Mouse (Mus musculus) erythroid progenitor cell, adult 5-6 weeks (primary cell): Measurements from ENCODE around the gene Adm2. TPM values are rescaled to one million over a fixed set of nuclear protein-coding genes. Genes with fewer than 3 reads are reported as not detected.
A peak's percentile ranks its signal among the peaks of the same experiment; 100 is the strongest.

Experiments
- ATAC-seq: replicated peaks from 2 replicates; pipeline ENCODE4 v1.8.0; 2016; ENCODE audit warnings: moderate number of reproducible peaks, mild to moderate bottlenecking, moderate TSS enrichment, inconsistent platforms; ENCODE audit not compliant: poor library complexity, low FRiP score, severe bottlenecking
- total RNA-seq, 2 experiments: library from RNA; stranded (forward) in 1 of 2; stranded (reverse) in 1 of 2; fragments of 150-400 nt in 1 of 2; fragments of 186-747, 209-891 nt in 1 of 2; gene quantifications; 2 replicates each; pipeline versions ENCODE4 v1.2.3 to v1.2.4; 2015 to 2017; ENCODE audit warnings: low replicate concordance in 2 of 2

Adm2 gene
- total RNA-seq, 2 experiments from 2014 or later: not detected

DNA sequence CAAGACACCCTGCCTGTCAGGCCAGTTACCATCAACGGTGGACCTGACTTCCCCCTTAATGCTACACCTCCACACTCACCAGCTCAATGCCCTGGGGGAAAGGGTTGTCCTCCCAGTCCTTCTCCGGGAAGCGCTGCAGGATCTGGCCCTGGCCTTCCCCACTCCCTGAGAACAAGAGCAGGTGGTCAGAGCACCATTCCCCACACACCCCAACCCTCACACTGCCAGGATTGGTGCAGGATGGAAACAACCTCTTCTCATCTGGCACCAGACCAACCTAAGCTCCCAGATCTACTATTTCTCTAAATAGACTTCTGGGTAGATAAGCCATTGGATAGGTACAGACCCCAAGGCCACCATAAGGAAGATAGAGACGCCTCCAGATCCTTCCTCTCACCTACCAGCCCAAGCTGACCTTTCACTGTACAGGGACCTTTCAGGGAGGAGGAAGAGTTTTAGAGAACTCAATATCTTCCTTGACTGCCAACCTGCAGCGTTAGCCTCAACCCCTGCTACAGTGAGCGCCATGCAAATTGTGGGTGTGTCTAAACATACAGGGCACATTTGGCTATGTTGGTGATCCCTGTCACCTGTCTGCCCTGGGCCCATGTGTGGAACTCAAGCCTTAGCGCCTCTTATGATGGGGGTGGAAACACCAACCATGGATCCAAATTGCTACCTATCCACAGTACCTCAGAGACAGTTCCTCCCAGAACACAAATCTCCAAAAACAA is 13.9 kb upstream of the Adm2 start:
- ATAC-seq: no peak

DNA sequence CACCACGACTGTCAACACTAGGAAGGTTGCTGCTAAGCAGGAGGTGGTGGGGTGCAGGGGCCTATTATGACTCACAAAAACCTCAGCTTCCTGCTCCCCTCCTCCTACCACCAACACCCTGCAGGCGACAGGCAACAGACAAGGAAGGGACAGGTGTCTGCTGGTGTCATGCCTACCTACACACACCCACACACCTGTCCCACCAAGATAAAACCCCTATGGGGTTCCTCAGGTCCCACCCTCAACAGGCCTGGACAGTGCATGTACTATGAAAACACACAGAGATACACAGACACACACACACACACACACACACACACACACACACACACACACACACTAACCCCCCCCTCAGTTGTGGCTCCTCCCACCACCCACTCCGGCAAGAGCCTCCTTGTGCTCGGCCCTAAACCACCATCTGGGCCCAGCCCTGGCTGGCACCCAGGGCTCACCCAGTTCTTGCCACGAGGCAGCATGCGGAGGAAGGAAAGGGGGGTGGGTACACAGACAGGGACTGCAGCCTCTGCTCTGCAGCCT is 12.5 kb upstream of the Adm2 start:
- ATAC-seq: no peak

DNA sequence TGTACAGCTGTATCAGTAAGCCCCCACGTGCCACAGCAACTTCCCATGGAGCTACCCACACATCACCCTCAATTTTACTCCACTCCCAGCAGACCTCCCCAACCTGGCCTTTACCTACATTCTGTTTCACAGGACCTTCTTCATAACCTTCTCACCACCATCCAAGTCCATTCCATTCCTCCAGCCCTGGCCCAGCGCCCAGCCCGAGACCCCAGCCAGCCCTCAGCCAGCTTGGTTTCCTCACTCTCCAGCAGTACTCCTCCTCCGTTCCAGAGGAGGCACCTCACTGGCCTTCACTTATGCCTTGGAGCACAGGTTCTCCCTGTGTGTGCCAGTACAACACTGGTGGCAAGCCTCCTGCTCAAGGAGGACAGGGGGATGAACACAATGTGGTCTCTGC is 9.2 kb upstream of the Adm2 start:
- no peak for ATAC-seq

DNA sequence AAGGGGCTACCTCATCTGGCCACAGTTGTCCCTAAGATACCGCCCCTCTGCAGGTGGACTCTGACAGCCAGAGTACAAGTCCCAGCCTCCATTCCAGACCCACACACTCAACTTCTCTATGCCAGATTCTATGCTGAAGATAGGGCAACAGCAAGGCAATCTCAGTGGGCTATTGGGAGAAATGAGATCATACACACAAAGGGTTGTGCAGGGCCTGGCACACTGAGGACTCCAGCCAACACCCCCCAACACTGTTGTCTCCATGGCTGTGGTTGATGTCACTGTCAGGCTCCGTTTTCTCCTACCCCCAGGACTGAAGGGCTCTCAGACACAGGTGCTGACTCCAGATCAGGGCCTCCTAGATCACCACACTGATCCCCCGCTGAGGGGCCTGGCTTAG is 8.4 kb upstream of the Adm2 start:
- ATAC-seq: no peak

DNA sequence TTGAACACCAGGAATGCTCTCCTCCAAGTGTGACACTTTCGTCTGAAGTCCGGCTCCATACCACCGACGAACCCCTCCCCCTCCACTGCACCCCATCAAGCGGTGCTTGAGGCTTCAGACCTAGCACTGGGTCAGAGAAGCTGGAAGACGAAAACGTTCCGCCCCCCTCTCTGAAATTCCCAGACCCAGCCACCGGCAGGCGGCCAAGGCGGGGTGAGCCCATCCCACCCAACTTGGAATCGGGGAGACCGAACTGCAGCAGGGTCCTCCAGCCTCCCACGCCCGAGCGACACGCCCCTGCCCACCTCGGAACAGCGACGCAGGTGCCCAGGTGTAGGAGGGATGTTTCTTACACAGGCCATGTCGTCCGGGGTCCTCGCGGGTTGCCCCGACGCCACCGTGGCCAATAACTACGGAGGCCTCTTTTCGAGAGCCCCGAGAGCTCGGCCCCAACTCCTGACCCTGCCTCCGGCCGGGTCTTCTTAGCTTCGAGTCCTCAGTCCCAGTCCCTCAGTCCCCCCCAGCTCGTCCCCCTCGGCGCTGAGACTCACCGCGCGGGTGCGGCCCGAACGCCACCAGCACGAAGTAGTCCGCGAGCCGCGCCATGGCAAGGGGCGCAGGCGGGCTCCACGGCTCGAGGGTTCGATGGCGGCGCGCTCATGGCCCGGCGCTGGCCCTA is 7.9 kb upstream of the Adm2 start:
- peak; percentile 4; the same call in 1 of the 2 replicates for ATAC-seq

DNA sequence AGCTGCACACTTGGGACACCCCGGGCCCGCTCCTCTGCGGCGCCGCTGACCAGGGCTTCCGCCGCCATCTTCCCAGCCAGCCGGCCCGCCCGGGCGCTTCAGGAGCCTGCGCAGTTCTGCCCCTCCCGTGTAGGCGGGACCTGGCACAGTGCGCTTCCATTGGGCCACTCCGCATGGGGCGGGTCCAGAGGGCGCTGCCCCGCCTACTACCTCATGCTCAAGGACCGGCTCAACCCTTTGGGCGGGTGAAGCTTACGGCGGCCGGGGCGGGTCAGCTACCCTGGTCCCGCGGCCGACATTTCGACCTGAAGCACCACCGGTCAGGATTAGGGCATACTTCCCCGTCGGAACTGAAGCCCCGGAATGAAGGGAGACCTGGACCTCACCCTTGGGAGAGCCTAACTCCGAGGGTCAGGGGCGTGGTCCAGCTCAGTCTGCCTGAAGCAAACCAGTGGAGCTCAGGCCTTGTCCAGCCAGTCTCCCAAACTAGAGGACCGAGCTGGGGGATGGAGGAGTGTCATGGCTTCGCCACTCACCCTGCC is 7.3 kb upstream of the Adm2 start, which contains the start of gene Sbf1:
Sbf1 (minus strand) TSS at position 122 of the 542 bp plus-strand sequence.
- ATAC-seq: peak; percentile 96

DNA sequence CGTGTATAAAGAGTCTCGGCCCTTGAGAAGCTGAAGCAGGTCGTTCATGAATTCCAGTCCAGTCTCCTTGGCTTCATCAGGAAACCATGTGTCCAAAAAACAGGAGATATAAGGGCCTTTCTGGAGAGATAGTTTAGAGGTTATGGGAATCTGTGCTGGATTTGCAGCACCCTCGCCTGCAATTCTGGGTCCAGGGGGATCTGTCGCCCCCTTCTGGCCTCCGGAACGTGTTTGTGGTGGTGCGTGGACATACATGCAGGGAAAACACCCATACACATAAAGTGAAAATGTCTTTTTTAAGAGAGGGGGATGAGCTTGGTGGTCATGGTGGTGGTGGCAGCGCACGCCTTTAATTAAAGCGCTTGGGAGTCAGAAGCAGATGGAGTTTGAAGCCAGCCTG is 6.4 kb upstream of the Adm2 start:
- no peak for ATAC-seq

DNA sequence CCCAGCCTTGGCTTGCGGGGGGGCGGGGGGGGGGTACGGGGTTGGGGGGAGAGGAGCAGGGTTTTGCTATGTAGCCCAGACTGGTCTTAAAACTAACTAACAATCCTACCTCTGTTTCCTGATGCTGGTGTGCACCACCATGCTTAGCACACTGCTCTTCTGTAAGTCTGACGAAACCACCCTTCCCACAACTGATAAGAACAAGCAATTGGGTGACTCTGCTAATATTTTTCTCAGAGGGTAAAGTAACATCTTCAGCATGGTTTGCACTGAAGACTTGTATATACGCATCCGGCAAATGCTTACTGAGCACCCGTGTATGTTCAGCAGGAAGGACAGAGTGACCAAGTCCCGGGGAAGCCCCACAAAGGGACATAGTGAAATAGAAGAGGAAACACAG is 1.3 kb upstream of the Adm2 start:
- no peak for ATAC-seq

DNA sequence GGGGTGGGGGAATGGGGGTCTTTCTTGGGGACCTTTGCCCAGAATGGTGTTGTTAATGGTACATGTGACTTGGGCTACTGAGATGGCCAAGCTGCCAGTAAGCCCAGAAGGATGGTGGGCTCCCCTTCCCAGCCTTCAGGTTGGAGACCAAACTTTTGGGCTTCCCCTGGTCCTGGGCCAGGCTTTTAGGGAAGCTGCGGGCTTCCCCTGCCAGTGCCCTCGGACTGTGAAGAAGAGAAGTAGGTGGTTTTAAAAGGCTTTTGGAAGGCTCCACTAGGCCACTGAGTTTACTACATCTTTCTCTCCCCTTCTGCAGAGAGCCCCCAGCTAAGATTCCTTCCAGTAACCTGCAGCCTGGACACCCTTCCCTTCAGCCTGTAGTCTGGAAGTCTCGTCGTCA is 1.1 kb downstream of the Adm2 start:
- ATAC-seq: no peak

DNA sequence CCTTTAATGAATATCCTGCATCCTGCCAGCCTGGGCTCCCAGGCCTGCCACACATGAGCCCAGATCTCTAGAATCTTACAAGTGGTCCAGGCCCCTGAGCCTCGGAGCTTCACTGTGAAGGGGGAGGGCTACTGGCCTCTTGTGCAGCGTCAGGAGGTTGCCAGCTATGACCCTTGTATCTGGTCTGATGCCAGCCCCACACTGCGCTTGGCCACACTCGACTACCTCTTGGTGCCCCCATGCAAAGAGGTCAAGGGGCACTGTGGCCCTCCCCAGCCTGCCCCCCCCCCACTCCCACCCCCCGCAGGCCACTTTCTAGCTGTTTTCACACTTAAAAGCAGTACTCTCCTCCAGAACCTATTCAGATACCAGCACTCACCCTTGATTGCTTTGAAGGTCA is 3.9 kb downstream of the Adm2 start:
- ATAC-seq: no peak

DNA sequence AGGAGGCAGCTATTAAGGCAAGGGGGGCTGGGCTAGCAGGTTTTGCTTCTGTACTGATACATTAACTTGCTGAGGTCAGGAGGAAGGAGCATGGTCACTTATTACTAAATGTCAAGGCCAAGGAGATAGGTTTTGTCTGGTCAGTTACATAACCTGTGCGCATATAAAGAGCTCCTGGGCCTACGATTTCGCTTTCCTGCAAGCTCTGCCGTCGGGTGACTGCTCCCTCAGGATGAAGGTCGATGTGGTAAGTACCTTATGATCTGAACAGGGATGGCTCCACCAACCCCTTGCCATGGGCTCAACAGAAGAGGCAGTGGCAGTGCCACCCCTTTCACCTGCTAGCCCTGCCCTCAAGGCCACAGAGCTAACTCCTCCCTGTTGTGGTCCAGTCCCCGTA is 11.8 kb downstream of the Adm2 start, which contains the start of gene Miox:
Miox (plus strand) TSS at position 128 of the 400 bp plus-strand sequence.
- no peak for ATAC-seq

DNA sequence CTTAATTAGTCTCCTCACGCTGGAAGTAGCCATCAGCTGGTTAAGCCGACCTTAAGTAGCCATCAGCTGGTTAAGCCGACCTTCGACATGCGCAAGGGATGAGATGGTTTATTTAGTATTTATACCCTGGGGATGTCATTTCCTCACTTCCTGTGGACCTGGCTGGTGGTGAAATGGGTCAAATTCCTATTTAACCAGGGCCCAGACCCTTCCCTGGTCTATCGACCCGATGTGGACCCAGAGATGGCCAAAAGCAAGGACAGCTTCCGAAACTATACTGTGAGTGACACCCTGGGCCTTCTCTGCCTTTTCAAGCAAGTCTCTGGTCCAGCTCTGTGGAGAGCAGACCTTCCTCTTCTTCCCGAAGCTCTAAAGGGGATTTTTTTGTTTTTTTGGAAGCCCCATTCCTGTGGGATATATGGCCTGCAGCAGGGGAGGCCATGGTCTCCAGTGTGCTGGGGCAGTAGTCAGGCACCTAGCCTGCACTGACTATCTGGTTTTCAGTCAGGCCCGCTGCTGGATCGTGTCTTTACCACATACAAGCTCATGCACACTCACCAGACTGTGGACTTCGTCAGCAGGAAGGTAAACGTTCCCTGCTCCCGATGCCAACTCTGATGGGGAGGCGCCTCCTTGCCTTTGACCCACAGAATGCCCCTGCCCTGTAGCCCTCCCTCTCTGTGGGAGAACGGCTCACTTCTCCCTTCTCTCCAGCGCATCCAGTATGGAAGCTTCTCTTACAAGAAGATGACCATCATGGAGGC is 12.4 kb downstream of the Adm2 start:
- ATAC-seq: no peak

DNA sequence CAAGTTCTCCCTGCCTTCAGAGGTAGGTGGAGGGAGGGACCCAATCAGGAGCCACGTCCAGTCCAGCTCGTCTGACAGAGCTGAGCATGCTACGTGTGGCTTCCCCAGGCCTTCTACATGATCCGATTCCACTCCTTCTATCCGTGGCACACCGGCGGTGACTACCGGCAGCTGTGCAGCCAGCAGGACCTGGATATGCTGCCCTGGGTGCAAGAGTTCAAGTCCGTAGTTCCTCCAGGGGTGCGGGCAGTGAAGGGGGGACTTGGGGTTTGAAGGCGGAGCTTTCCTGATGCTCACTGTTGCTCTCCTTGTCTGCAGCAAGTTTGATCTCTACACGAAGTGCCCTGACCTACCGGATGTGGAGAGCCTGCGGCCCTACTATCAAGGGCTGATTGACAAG is 13.9 kb downstream of the Adm2 start:
- no peak for ATAC-seq

DNA sequence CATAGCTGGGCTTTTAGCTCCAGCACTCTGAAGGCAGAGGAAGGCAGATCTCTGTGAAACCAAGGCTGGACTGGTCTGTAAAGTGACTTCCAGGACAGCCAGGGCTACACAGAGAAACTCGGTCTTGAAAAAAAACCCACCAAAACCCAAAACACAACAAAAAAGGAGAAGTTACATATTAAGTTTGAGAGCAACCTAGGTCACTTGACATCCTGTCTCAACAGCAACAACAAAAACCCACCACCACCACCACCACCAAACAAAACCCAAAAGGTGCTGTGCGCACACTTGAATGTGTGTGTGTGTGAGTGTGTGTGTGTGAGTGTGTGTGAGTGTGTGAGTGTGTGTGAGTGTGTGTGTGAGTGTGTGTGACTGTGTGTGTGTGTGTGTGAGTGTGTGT is 17.2 kb downstream of the Adm2 start:
- no peak for ATAC-seq

DNA sequence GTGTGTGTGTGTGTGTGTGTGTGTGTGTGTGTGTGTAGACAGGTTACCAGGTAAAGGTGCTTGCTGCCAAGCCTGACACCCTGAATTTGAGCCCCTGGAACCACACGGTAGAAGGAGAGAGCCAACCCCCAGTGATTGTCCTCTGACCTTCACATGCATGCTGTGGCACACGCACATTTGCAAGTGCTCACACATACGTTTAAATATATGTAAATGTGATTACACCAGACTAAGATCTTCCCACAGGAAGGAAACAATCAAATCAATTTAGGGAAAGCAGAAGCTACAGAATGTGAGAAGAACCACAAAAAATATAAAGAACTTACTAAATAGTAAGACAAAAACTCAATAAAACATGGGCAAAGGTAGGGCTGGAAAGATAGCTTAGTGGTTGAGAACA is 17.6 kb downstream of the Adm2 start:
- no peak for ATAC-seq

DNA sequence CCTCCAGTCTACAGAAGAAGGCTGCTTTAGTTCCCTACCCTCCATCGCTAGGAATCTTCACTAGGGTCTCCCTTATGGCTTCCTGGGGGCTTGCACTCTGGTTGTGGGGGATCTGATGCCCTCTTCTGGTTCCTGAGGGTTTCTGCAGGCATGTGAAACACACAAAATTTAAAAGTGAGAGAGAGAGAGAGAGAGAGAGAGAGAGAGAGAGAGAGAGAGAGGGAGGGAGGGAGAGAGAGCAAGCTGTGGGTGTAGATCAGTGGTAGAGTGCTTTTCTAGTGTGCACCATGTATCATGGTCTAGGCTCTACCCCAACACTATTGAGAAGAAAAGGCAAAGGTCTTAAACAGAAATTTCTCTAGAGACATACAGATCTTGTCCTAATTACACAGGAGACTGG is 19.2 kb downstream of the Adm2 start:
- ATAC-seq: no peak

DNA sequence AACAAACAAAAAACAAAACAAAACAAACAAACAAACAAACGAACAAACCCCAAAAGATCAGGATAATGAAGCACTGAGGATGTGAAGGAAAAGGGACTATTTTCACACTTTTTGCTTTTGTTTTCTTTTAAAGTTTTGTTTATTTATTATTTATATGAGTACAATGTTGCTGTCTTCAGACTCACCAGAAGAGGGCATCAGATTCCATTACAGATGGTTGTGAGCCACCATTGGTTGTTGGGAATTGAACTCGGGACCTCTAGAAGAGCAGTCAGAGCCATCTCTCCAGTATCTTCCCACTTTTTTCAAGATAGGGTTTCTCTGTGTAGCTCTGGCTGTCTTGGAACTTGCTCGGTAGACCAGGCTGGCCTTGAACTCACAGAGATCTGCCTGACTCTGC is 20.8 kb downstream of the Adm2 start:
- no peak for ATAC-seq

DNA sequence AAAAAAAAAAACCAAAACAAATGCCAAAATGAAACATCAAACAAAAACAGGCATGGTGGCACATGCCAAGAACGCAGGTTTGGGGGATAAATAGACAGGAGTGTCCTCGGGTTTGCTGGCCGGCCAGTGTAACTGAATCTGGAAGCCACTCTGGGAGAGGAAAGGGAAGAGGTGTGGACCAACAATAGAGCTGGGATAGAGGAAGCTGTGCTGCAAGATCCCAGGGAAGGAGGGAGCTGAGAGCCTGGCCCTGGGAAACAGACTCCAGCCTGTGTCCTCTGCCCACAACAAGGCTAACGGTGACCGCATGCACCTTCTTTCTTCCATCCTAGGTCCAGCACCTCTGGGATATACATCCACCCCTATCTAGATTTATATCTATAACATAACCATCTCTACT is 27.9 kb downstream of the Adm2 start:
- ATAC-seq: no peak

DNA sequence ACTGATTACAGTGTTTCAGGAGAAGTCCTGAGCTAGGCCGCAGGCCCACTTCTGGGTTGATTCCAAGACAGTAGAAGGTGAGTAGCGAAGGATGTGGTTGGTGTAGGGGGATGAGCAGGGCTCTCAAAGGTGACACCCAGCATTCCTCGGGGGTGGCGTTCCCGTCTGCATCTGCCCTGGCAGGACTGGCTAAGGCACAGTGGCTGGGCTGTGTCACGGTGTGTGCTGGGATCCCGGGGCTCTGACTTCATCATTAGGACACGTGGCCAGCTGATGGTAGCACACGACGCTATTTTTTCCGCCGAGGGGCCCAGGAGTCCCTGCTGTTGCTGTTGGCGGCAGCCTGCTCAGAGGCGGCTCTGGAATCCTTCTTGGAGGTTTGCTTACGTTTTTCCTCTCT is 28.8 kb downstream of the Adm2 start:
- no peak for ATAC-seq

DNA sequence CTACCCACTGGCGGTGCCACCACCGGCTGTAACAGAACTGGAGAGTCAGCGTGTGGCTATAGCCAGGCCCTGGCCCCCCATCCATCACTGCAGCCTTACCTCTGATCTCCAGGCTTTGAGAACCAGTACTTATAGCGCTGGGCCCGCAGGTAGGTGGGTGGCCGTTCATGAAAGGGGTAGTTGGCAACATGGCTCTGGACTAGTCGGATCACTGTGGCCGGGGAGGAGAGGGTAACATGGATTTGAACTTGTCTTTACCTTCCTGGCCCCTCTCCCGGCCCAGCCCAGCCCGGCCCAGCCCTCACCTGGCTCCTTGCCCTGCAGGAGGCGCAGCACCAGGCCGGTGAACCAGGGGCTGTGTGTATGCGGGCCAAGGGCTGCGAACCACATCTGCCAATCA is 29.5 kb downstream of the Adm2 start:
- no peak for ATAC-seq
